Mouse (Mus musculus): ENCODE data around the gene Exo1. TPM values are rescaled to one million over a fixed set of nuclear protein-coding genes. Genes with fewer than 3 reads are reported as not detected.

Gene Exo1
- polyA plus RNA-seq, 1 experiment from 2014 or later, result 66.7 TPM

Other genes starting within 250 kb of the Exo1 start
- 7.4 and 12.6 TPM in 2 replicates for gene Opn3, start 187.8 kb upstream of the Exo1 start, polyA plus RNA-seq (2014; fragmentation: Nextera tagmentation; extraction: Ambion mirVana)
- gene Chml, start 187.7 kb upstream of the Exo1 start, polyA plus RNA-seq (2014; fragmentation: Nextera tagmentation; extraction: Ambion mirVana), result 5.3 and 5.8 TPM in 2 replicates
- gene Wdr64, start 182.0 kb upstream of the Exo1 start, polyA plus RNA-seq (2014; fragmentation: Nextera tagmentation; extraction: Ambion mirVana), result not detected in 2 replicates
- gene Gm38100, start 39.7 kb downstream of the Exo1 start, polyA plus RNA-seq (2014; fragmentation: Nextera tagmentation; extraction: Ambion mirVana), result not detected in 2 replicates
- gene Rbm8a2, start 98.5 kb downstream of the Exo1 start, polyA plus RNA-seq (2014; fragmentation: Nextera tagmentation; extraction: Ambion mirVana), result 0.95 and 1.0 TPM in 2 replicates